Mouse (Mus musculus) midbrain, embryonic 11.5 days (tissue): ENCODE data around the gene Slc25a45. TPM values are rescaled to one million over a fixed set of nuclear protein-coding genes. Genes with fewer than 3 reads are reported as not detected.

ENCODE experiments used
- ATAC-seq: fragments of 200-750 bp; cut with Nextera tagmentation; 2 replicates; pipeline ENCODE4 v1.8.0; 2017; ENCODE audit warnings: moderate TSS enrichment, moderate library complexity; ENCODE audit not compliant: low FRiP score
- DNase-seq: peaks from one replicate; pipeline ENCODE4 v3.0.0; 2015; ENCODE audit warnings: low spot score; ENCODE audit errors: missing footprints
- H3K27ac ChIP-seq: fragments of 300-500 bp; sonication (generic); 2 replicates; pipeline ENCODE4 v1.5.1; 2014; ENCODE audit warnings: low read depth, low read length
- H3K27me3 ChIP-seq: fragments of 300-500 bp; sonication (generic); 2 replicates; pipeline ENCODE4 v1.6.1; 2014; ENCODE audit warnings: mild to moderate bottlenecking, low read length, moderate library complexity, mixed read lengths; ENCODE audit not compliant: control insufficient read depth, insufficient read depth
- H3K36me3 ChIP-seq: fragments of 300-500 bp; sonication (generic); 2 replicates; pipeline ENCODE4 v1.6.1; 2014; ENCODE audit warnings: mild to moderate bottlenecking, low read length, moderate library complexity, mixed read lengths; ENCODE audit not compliant: control insufficient read depth, insufficient read depth
- H3K4me1 ChIP-seq: fragments of 300-500 bp; sonication (generic); 2 replicates; pipeline ENCODE4 v1.6.1; 2014; ENCODE audit warnings: low read length; ENCODE audit not compliant: control insufficient read depth, insufficient read depth
- H3K4me2 ChIP-seq: fragments of 300-500 bp; sonication (generic); 2 replicates; pipeline ENCODE4 v1.6.1; 2014; ENCODE audit warnings: mild to moderate bottlenecking, moderate library complexity
- H3K4me3 ChIP-seq: fragments of 300-500 bp; sonication (generic); 2 replicates; pipeline ENCODE4 v1.5.1; 2014; ENCODE audit warnings: low read depth, low read length
- H3K9ac ChIP-seq: fragments of 300-500 bp; sonication (generic); 2 replicates; pipeline ENCODE4 v1.6.1; 2014; ENCODE audit warnings: low read length
- H3K9me3 ChIP-seq: fragments of 300-500 bp; sonication (generic); 2 replicates; pipeline ENCODE4 v1.6.1; 2016; ENCODE audit warnings: low read length; ENCODE audit not compliant: control insufficient read depth
- WGBS: fragments of 180-500 bp; shearing (Covaris S2); extraction: QIAGEN DNeasy Blood & Tissue Kit; methylation state at CpG from one replicate; pipeline ENCODE4 v1.1.7; 2014; 5-methylcytosine and 5-hydroxymethylcytosine counted together
- polyA plus RNA-seq: library from polyadenylated mRNA; unstranded; fragments of >200 nt; fragmentation: Nextera tagmentation; extraction: Ambion mirVana; gene quantifications from 2 replicates; pipeline ENCODE4 v1.2.1, GENCODE M21; 2014

The Slc25a45 gene
- polyA plus RNA-seq, 1 experiment from 2014 or later, result 1.8 TPM

GRCm38 (mm10) chr19:5833287-5834100, 44.1 kb upstream of the Slc25a45 start:
- no peaks in the 10 kb centered on the region for H3K27me3 ChIP-seq
- no peaks in the 10 kb centered on the region for H3K4me1 ChIP-seq
- no peaks in the 10 kb centered on the region for H3K36me3 ChIP-seq
- no peak overlapping the region for H3K4me2 ChIP-seq
- no peak for ATAC-seq
- no peak overlapping the region for H3K9ac ChIP-seq
- no peaks in the 10 kb centered on the region for H3K9me3 ChIP-seq
- 90% methylated on average over 10 of the region's 10 CpGs for WGBS
- no peak for DNase-seq
- H3K27ac ChIP-seq, result no peak overlapping the region
- H3K4me3 ChIP-seq, result no peak overlapping the region

GRCm38 (mm10) chr19:5834260-5834925, 43.2 kb upstream of the Slc25a45 start:
- DNase-seq, result no peak
- Histone ChIP-seq H3K4me3 (no peak overlapping the region), H3K36me3 (no peaks in the 10 kb centered on the region), H3K27me3 (no peaks in the 10 kb centered on the region), H3K4me2 (no peak overlapping the region), H3K9ac (no peak overlapping the region), H3K9me3 (no peaks in the 10 kb centered on the region), H3K4me1 (no peaks in the 10 kb centered on the region), H3K27ac (no peak overlapping the region)
- ATAC-seq, result no peak
- 93% methylated on average over 12 of the region's 12 CpGs for WGBS

- 87% methylated on average over 10 of the region's 10 CpGs for WGBS
- H3K36me3 ChIP-seq, result no peaks in the 10 kb centered on the region
- no peak overlapping the region for H3K9ac ChIP-seq
- DNase-seq (no peak), ATAC-seq (no peak)
- no peak overlapping the region for H3K4me3 ChIP-seq
- no peak overlapping the region for H3K27ac ChIP-seq
- H3K4me2 ChIP-seq, result no peak overlapping the region
- peaks cover 2% of the 10 kb centered on the region; the same call in 1 of the 2 replicates for H3K4me1 ChIP-seq
- H3K9me3 ChIP-seq, result no peaks in the 10 kb centered on the region
- no peaks in the 10 kb centered on the region for H3K27me3 ChIP-seq
These were observed 42.3 kb upstream of the Slc25a45 start for GRCm38 (mm10) chr19:5835054-5835921.

- WGBS, result 74% methylated on average over 8 of the region's 8 CpGs
- H3K4me1 ChIP-seq, result peaks cover 2% of the 10 kb centered on the region; the same call in 1 of the 2 replicates
- ATAC-seq (no peak), DNase-seq (no peak)
- no peak overlapping the region for H3K27ac ChIP-seq
- no peaks in the 10 kb centered on the region for H3K9me3 ChIP-seq
- no peak overlapping the region for H3K4me3 ChIP-seq
- no peak overlapping the region for H3K9ac ChIP-seq
- no peaks in the 10 kb centered on the region for H3K27me3 ChIP-seq
- no peaks in the 10 kb centered on the region for H3K36me3 ChIP-seq
- H3K4me2 ChIP-seq, result no peak overlapping the region
These were observed 41.6 kb upstream of the Slc25a45 start for GRCm38 (mm10) chr19:5835922-5836430.

- peaks cover 9% of the 10 kb centered on the region for H3K4me1 ChIP-seq
- no peak overlapping the region for H3K9ac ChIP-seq
- WGBS, result 73% methylated on average over 10 of the region's 10 CpGs
- no peak overlapping the region for H3K27ac ChIP-seq
- no peaks in the 10 kb centered on the region for H3K27me3 ChIP-seq
- no peak overlapping the region for H3K4me3 ChIP-seq
- ATAC-seq, result no peak
- no peaks in the 10 kb centered on the region for H3K9me3 ChIP-seq
- no peak overlapping the region for H3K4me2 ChIP-seq
- no peak for DNase-seq
- H3K36me3 ChIP-seq, result no peaks in the 10 kb centered on the region
These were observed 40.6 kb upstream of the Slc25a45 start for GRCm38 (mm10) chr19:5836941-5837572.

GRCm38 (mm10) chr19:5837606-5838005, 40.0 kb upstream of the Slc25a45 start:
- Histone ChIP-seq H3K4me3 (no peak overlapping the region), H3K9me3 (no peaks in the 10 kb centered on the region), H3K4me2 (no peak overlapping the region), H3K4me1 (peaks cover 15% of the 10 kb centered on the region), H3K36me3 (no peaks in the 10 kb centered on the region), H3K27me3 (no peaks in the 10 kb centered on the region), H3K27ac (no peak overlapping the region), H3K9ac (no peak overlapping the region)
- no peak for ATAC-seq
- no peak for DNase-seq
- 89% methylated on average over 8 of the region's 8 CpGs for WGBS

GRCm38 (mm10) chr19:5838136-5838891, 39.3 kb upstream of the Slc25a45 start:
- DNase-seq (no peak), ATAC-seq (no peak)
- no peak overlapping the region for H3K4me3 ChIP-seq
- 75% methylated on average over 12 of the region's 12 CpGs for WGBS
- H3K27me3 ChIP-seq, result no peaks in the 10 kb centered on the region
- no peaks in the 10 kb centered on the region for H3K9me3 ChIP-seq
- H3K9ac ChIP-seq, result no peak overlapping the region
- no peak overlapping the region for H3K27ac ChIP-seq
- peaks cover 22% of the 10 kb centered on the region for H3K4me1 ChIP-seq
- no peaks in the 10 kb centered on the region for H3K36me3 ChIP-seq
- H3K4me2 ChIP-seq, result no peak overlapping the region

- Histone ChIP-seq H3K9me3 (no peaks in the 10 kb centered on the region), H3K27me3 (no peaks in the 10 kb centered on the region), H3K4me3 (no peak overlapping the region), H3K4me2 (no peak overlapping the region), H3K9ac (no peak overlapping the region), H3K4me1 (peaks cover 25% of the 10 kb centered on the region), H3K36me3 (no peaks in the 10 kb centered on the region), H3K27ac (no peak overlapping the region)
- 87% methylated on average over 4 of the region's 4 CpGs for WGBS
- no peak for ATAC-seq
- no peak for DNase-seq
These were observed 38.8 kb upstream of the Slc25a45 start for GRCm38 (mm10) chr19:5838892-5839165.
